Mouse (Mus musculus) B cell, adult 2 months (primary cell): ENCODE measurements around the gene Cemip.
"Not testable (repeated sequence)": the region's sequence is repeated elsewhere in the genome, so short reads cannot be mapped to it uniquely, and the experiment has no call there.

Source experiments
- DNase-seq, 2 experiments: peaks; one replicate each; pipeline ENCODE4 v3.0.0; 2022

Gene Cemip

DNA sequence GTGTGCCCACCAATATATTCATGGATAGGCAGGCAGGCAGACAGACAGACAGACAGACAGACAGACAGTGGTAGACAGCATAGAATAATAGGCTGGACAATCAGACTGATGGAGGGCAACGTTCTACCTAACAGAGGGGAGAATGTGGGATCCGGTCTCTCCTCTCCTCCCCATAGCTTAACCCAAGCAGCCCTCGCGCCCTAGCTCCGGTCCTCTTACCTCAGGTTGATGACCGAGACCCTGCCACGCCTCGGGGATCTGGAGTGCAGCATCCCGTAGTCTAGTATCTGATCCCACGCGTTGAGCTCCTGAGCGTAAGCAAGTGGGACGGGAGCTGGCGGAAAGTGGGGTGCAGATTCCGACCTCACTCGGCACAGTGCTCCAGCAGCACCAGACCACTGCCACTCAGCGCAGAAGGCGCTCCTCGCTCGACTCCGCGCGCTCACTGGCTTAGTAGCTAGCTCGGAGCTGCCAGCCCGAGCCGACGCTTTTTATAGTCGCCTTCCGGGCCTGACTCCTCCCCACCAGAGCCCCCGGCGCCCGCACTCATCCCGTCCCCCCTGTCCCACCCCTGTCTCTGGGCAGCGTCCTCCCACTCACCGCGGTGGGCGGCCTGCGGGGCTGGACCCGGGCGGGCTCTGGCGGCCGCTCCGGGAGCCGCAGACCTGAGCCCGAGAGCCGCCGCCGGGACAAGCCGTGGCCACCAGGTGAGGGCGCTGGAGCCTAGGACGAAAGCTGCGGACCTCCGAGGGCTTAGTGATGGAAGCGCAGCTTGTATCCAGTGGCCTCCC is at the start of gene Cemip:
Cemip (minus strand) TSS at position 464 of the 791 bp plus-strand sequence.
- peak; percentile 70 to 72 for DNase-seq

DNA sequence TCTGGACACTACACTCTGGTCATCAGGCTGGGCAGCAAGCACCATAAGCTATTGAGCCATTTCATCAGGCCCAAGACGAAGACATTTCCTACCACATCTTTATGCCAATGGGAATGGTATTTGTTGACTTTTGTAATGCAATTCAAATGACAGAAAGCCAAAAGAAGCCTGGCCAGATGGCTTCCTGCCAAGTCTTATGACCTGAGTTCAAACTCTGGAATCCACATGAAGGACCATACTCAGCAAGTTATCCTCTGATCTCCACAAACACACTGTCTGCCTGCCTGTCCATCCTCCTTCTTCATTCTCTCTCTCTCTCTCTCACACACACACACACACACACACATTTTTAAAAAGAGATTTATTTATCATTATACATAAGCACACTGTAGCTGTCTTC is 46.4 kb upstream of the Cemip start:
- no peak for DNase-seq

DNA sequence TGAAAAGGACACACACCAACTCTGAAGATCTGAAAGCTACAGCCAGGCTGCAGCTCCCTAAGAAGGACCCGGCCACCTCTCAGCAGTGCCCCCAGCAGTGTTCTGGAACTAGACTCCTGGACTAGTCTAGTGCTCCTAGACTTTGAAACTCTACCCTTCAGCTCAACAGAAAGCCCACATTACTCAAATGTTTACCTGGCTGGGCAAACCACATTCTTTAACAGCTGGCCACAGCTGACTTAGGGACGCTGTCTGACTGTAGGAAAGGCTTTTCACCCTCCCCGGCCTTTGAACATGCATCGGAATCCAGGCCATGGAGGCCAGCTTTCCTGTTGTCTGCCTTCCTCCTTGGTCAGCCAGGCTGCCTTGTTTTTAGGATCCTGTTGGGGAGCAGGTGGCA is 45.4 kb upstream of the Cemip start:
- no peak for DNase-seq

DNA sequence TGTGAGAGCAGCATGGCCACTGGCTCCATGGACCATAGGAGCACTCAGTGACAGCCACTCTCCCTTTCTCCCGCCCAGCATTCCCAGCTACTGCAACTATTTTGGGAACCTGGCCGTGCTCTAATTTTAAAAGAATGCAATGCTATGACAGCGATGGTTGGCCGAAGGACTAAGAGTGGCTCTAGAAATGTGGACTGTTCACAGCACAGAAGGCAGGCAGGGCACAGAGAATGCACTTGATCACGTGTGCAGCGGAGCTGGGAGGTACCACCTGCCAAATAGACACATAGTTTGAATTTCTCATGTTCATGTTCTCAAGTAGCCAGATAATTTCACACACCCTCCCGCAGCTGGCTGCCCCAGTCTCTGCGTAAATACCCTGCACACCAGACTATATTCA is 42.4 kb upstream of the Cemip start:
- no peak for DNase-seq

DNA sequence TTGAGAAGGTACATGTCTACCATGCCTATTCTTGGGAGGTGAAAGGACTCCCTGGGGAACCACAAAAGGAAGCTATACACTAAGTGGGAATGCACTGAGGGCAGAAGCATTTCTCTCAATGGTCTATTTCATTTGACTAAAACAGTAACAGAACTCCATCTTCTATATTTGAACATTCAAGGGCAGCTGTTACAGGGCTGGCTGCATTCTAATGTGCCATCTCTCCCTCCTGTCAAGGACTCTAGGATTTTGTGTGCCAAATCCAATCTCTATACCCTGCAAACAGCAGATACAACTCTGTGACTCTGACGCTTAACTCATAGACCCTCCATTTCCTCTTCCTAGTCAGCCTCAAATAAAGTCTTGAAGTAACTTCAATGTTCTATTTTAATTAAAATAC is 39.4 kb upstream of the Cemip start:
- DNase-seq = no peak

DNA sequence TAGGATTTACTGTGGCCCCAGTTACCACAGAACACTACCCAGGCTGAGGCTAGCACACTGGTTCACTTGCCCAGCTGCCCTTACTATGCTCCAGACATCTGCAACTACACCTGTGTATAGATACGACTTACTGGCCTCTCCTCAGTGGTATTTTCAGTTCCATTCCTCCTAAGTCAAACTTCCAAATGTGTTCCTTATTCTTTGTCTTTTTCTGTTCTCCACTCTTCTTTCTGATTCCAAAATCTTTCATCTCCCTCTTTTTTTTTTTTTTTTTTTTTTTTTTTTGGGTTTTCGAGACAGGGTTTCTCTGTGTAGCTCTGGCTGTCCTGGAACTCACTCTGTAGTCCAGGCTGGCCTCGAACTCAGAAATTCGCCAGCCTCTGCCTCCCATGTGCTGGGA is 37.3 kb upstream of the Cemip start:
- DNase-seq = not testable (repeated sequence)

DNA sequence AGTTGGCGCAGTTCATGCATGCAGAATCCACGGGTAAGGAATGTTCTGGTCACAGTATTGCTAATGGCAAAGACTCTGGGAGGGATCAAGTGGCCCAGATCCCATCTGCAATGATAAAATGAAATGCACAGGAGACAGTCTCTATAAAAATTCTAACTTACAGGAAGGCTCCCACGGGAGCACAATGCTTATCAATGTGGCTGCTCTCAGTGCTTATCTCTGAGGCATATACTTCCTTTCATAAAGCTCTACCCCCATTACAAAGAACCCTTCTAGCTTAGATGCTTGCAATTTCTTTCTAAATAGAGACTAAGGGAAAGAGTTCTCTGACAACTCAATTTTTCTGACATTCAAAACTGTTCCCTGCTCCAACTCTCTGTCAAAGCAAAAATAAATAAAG is 35.5 kb upstream of the Cemip start:
- DNase-seq = no peak

DNA sequence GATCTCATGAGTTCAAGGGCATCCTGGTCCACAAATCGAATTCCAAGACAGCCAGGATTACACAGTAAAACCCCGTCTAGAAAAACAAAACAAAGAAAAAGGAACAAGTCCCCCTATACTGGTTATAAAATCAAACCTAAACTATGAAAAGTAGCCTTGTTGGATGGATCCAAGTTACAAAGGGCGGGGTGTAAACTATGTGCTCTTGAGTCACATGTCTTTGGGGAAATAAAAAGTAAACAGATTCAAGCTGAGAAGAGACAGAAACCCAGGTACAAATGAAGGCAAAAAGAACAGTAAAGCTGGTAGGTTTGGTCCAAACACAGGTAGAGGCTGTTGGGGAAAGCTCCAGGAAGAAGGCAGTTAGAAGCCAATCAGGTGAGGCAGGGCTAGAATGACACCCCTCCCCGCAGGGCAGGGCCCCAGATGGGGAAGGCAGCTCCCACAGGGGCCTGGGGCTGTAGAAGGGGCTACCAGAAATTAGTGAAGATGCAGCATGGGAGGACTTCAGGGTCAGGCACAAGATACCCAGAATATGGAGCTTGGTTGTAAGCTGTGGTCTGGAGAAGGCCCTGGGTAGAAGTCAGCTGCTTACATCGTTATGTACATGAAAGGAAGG is 33.9 kb upstream of the Cemip start:
- DNase-seq = peak; percentile 11 to 19

DNA sequence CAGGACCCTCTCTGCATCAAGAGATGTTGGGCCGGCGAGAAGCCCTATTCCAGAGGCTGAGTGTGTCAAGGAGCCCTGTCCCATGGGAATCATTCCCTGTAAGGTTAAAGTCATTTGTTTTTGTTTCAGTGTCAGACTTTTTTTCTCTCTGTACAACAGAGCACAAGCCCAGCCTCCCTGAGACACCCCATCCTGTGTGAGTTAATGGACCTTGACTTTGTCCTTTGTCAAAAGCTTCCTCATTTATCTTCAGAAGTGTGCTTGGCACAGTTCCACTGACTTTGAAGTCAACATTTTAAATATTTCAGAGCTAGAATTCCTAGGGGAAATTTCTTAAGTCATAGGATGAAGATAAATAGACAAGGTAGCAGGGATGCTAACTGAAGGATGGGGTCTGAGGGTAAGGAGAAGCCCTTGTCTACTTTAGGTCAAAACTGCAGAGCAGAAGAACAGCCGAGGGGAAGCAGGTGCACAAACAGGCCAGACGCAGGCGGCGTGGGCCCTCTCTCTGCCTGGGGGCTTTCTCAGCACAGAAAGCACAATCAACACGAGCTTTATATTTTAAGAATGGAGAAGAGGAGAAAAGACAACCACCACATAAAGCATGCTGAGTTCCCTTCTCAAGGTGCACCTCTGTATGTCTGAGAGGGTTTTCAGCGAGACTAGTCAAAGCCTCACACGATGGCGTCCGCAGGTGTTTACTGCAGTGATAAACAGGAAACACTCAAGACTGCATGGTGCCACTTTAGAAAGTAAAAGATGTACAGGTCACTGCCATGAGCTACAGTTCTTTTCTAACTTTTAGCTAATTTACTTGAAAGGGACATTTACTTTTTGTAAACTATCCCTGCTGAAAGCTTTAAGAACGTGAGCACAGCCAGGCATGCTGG is 33.2 kb upstream of the Cemip start:
- DNase-seq = peak; percentile 60 to 62

DNA sequence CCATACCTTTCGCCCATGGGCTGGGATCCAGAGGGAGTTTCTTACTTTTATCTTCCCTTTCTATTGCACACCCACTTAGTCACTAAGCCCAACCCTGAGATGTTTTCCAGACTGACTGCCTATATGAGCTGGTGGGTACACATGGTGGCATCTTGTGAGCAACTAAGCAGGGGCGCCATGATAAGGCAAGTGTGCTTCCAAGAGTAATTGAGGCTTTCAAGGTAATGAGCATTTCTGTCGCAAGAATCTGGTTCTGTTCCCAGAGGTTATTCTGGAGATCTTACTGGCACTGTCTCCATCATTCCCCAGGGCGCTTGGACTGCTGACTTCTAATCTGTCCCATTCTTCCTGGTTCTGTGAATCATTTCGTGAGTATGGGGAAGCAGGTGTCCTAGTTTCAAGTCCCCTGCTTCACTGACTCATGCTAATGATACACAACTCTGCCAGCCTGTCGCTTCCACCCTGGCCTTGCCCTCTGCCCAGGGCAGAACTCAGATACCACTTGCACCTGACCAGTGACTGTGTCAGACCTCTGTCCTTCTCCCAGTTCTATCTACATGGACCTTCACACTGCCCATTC is 31.3 kb upstream of the Cemip start:
- DNase-seq = no peak

DNA sequence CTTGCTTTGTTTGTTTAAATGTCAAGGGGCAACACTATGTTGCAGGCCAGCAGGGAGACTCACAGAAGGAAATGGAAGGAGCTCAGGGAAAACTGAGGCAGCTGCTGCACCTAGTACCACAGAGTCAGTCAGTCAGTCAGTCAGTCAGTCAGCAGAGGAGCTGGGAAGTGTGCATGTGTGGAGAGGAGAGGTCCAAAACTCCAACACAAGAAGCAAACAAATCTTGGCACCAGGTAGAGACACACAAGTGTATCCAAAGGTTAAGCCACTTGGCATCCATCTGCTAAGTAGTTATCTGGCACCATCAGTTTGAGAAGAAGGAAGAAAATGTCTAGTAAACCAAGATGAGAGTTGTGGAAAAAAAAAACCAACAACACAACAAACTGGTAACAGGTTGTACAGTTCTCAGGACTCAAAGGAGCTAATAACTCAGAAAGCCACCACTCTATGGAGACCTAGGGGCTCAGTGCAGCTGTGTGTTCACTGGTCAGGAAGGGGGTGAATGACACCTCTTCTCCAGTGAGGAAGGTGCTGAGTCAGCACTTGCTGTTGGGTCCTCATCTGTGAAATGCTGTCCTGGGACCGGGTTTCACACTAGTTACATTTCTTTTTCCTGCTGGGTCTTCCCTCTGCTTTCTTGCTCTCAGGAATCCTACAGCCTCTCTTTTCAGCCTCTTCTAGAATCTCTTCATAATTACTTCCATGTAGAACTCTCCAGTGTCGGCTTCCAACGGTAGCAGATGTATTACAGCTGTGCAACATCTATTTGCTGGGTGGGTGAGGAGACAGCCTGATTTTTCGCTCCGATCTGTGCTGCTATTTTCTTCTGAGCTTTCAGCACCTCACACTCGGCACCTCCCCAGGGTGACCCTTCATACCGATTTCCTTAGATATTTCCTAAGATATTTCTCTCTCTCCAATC is 30.6 kb upstream of the Cemip start:
- no peak for DNase-seq

DNA sequence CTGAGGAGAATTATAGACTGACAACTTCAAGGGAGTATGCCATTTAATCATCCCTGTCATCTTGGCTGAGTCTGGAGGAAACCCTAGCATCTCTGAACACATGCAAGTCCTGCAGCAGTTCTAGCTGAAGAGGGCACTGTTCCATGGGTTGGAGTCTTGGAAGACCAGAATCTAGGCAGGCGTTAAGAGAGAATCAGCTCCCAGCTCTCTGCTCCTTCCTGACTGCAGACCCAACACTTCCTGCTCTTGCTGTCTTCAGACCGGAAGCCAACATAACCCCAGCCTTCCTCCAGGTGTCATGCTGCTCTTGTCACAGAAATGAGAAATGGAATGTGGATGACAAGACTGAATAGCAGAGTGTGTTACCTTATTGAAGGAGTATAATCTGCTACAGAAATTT is 29.1 kb upstream of the Cemip start:
- peak; percentile 10 to 16 for DNase-seq

DNA sequence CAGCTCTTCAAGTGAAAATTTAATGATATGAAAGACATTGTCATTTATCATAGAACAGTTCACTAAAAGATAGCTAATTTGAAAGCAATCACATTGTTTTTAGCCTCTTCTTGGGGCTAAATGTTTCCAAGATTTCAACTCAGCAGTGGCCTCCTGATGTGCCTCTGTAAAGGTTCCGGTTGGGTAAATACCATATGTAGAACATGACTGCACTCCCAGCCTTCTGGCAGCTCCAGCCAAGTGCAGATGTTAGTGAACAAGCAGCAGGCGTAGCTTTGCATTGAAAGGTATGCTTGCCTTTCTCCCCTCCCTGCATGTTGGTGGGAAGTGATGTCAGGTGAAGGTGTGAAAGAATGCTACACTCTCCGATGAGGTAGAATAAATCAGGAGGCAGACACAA is 28.5 kb upstream of the Cemip start:
- no peak for DNase-seq

DNA sequence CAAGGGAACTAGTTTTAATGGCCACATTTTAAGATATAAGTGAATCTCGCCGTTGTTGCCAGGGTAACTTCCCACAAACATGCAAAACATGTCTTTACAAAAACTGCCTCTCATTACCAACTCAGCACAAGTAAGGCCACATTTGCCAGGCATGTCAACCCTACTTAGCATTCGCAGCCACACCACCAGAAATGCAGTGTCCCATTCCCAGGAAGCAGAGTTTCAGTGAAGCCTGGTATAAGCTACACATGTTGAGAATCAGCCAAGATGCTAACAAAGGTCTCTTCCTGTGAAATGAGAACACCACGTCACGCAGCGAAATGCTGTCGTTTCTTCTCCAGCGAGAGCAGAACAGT is 26.7 kb upstream of the Cemip start:
- DNase-seq = no peak

DNA sequence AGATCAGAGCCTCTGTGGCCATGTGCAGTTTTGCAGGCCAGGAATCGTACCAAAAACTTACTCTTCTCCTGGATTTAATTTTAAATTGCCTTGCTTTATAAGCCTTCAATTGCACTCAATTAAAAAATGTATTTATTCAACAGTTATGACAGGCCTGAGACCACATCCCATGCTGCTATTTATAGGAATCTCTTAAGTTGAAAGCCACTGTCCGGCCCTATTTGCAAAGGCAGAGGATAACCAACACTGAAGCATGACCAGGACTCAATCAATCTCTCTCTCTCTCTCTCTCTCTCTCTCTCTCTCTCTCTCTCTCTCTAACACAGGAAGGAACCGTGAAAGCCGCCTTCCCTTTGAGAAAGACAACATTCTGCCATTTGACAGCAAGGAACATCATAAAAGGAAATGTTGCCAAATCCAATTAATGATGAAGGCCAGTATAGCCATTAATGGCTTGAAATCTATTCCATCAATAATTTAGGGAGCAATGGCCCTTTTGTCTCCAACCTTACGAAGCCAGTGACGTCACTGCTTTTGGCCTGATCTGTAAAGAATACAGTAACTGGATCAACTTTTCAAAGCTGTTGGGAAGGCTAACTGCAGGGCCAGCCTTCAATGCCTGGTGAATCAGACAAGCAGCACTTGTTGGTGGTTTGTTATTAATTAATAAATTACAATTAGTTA is 26.2 kb upstream of the Cemip start:
- DNase-seq = no peak

DNA sequence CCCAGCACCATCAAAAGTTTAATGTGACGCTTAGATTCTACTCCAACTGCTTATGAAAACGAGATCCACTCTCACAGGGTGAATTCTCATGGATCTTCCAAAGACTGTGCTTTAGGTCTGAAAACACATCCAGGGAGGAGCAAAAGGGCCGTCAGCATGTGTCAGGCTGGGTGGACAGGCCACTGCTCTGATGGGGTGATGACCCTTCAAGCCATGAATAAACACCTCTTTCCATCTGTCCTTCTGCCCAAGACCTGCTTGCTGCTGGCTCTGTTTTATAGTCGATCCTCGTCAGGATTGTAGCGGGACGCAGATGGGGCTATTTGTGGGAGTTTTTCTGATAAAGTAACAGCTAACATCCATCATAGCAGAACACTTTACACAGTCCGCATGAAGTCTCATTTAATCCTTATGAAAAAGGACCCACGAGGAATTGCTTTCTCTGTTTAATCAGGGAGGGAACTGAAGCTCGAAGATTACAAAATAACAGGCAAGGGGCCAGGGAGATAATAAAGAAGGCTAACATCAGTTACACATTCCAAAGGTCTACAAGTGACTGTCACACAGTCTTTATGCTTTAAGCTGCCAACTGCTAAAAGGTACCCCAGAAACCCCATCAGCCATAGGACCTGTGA is 25.5 kb upstream of the Cemip start:
- DNase-seq = no peak

DNA sequence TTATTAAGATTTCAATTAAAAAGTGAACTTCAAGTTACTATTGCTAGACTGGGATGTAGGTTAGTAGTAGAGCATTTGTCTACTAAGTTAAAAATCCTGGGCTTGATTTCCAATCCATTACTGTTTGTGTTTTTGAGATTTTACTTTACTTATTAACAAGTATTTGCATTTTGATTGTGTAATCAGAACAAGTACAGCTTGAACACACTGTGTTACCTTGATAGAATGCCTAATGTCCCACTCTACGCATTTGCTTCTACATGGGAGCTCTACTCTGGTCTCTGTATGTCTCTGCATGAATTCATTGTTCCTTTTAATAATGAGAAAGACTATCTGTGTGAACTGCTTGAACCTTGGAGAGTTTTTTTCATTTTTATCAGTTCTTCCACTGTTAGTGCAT is 20.6 kb upstream of the Cemip start:
- no peak for DNase-seq

DNA sequence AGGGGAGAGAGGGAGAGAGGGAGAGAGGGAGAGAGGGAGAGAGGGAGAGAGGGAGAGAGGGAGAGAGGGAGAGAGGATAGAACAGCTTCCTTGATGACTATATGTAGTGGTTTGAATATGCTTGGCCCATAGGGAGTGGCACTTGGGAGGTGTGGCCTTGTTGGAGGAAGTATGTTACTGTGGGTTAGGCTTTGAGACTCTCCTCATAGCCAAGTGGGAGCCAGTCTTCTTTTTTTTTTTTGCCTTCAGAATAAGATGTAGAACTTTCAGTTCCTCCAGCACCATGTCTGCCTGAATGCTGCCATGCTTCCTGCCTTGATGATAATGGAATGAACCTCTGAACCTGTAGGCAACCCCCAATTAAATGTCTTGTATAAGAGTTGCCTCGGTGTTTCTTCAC is 16.3 kb upstream of the Cemip start:
- DNase-seq = no peak

DNA sequence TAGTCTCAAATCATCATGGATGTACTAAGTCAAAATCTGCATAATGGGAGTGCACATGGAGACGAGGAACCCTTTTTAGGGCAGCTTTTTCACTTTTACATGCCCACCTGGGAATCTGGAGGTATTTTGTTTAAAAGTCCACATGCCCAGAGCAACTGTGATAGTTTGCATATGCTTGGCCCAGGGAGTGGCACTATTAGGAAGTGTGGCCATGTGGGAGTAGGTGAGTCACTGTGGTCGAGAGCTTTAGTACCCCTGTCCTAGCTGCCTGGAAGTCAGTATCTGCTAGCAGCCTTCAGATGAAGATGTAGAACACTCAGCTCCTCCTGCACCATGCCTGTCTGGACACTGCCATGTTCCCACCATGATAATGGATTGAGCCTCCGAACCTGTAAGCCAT is 14.4 kb upstream of the Cemip start:
- no peak for DNase-seq

DNA sequence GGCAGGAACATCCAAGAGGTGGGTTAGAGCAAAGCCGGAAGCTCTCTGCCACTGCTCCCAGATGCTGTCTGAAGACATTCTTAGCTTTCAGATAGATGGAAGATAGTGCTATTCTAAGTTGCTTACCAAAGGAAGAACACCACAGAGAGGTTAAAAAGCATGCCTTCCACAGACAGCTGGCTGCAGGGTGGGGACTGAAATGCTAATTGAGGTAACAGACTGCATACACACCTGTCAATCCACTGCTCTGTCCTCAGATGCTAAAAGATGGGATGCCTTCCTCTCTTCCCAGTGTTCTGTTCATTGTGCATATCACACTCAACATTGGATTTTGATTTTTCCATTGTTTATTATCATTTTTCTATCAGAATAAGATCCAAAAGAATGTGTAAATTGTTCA is 11.8 kb upstream of the Cemip start:
- DNase-seq = no peak

DNA sequence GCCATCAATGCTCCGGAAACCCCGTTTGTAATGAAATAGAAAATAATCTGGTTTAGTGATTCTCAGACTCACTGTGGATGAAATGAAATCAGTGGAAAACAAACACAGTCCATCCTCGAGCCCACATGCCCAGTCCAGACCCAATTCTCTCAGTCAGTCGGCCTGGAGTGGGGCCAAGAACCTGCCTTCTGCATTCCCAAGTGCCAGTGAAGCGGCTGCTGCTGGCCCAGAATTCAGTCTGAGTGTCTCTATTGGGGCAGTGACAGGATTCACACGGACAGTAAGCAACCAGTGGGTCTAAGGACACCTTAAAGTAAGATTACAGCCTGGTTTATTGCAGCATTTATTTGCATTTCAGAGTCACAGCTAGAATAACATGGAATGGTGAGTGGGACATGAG is 10.2 kb upstream of the Cemip start:
- no peak for DNase-seq
